Comparison of ENCODE assay signal across 13 mouse cellular contexts in the genomic region with DNA sequence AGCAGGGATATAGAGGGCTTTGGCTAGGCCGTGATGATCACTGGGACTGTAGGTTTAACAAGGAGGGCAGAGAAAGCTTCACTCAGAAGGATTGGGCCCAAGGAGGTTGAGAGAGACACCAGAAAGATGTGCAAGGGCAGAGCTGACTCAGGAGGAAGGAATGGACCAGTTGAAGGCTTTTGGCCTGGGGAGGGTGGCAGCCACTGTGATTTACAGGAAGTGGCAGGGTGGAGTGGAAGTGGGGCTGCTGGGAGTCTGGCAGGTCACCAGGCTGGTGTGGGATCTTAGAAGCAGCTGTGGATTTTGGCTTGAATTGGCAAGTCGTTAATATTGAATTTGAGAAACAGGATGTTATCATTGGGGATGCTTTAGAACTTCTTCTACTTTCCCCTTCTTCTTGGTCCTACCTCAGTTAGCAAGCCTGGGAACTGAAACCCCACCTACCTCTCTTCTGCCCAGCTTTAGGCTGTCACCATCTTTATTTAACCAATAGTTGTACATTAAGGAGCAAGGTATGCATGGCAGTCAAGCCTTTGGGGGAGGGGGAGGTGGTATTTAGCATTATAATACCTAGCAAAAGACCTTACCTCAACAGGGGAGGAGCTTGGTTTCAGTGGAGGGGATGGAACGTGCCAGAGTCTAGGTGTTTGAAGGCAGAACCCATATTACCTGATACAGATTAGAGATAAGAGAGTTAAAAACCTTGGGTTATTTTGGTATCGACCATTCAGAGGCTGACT. TPM values are rescaled to one million over a fixed set of nuclear protein-coding genes. Genes with fewer than 3 reads are reported as not detected.
DNase-seq lines count a peak whose midpoint lies in the region; ATAC-seq and TF ChIP-seq lines count a peak whose summit lies in the region.
"Had no signal": no experiment of that assay in that cellular context is flagged by ENCODE, and none has a peak within 500 bp of the region (broad histone marks: within the 10 kb centered on the region; RNA-seq: fewer than 3 reads in every experiment).

No protein-coding gene starts in this region.

- peaks cover 3% of the 10 kb centered on the region; the same call in 1 of the 2 replicates for H3K4me1 ChIP-seq in embryonic fibroblast, embryonic 13.5 days (ENCODE audit: control insufficient read depth, insufficient read depth, low read length)
- H3K4me1 ChIP-seq in forebrain, embryonic 14.5 days (ENCODE audit: control insufficient read depth, insufficient read depth, low read length), result no peaks in the 10 kb centered on the region
- H3K4me1 ChIP-seq in embryonic facial prominence, embryonic 10.5 days, result no peaks in the 10 kb centered on the region
- H3K4me1 ChIP-seq: embryonic facial prominence, embryonic 15.5 days; lung, embryonic 15.5 days had no signal

- H3K27ac ChIP-seq in embryonic fibroblast, embryonic 13.5 days (ENCODE audit: insufficient read depth, low read length), result peak overlapping the region; percentile 78
- H3K27ac ChIP-seq in forebrain, embryonic 14.5 days (ENCODE audit: low read depth, low read length), result no peak overlapping the region
- H3K27ac ChIP-seq in embryonic facial prominence, embryonic 10.5 days (replicated peaks), result no peak overlapping the region
- H3K27ac ChIP-seq: embryonic facial prominence, embryonic 15.5 days; lung, embryonic 15.5 days had no signal

- no peak overlapping the region for H3K4me2 ChIP-seq in forebrain, embryonic 14.5 days (ENCODE audit: low read length)
- H3K4me2 ChIP-seq: embryonic facial prominence, embryonic 15.5 days; lung, embryonic 15.5 days had no signal

- no peaks in the 10 kb centered on the region for H3K9me3 ChIP-seq in forebrain, embryonic 14.5 days (replicated peaks; ENCODE audit: control insufficient read depth, low read length)
- H3K9me3 ChIP-seq in embryonic facial prominence, embryonic 10.5 days, result no peaks in the 10 kb centered on the region
- H3K9me3 ChIP-seq: embryonic facial prominence, embryonic 15.5 days; lung, embryonic 15.5 days had no signal

- H3K9ac ChIP-seq in forebrain, embryonic 14.5 days (ENCODE audit: low read length), result no peak overlapping the region
- H3K9ac ChIP-seq: embryonic facial prominence, embryonic 15.5 days; lung, embryonic 15.5 days had no signal

- TF ChIP-seq CTCF in embryonic fibroblast, embryonic 13.5 days (IDR thresholded peaks at IDR 0.05; ENCODE audit: borderline replicate concordance, insufficient read depth, low read length), result no peak

- ATAC-seq in forebrain, embryonic 14.5 days, result no peak

- peak; percentile 51 for DNase-seq in gastrocnemius, adult 18-20 months (ENCODE audit: low spot score)
- no peak for DNase-seq in gastrocnemius, postnatal 4 days (ENCODE audit: low spot score in 2 of 2)
- DNase-seq in 416B (ENCODE audit: low read depth), result peak; percentile 14
- peak; percentile 37 to 41 for DNase-seq in heart, postnatal 36 days
- DNase-seq in forebrain, embryonic 14.5 days (ENCODE audit: low spot score), result no peak
- no peak for DNase-seq in retina, postnatal 1 day
- DNase-seq in embryonic facial prominence, embryonic 10.5 days (ENCODE audit: low spot score), result no peak
- DNase-seq: cerebellum, postnatal 10 days had no signal

- intact Hi-C loops in heart, postnatal 36 days (cut with DNase I), result no loop called here

- no peaks in the 10 kb centered on the region for H3K27me3 ChIP-seq in forebrain, embryonic 14.5 days (replicated peaks; ENCODE audit: control insufficient read depth, insufficient read depth, low read length)
- no peaks in the 10 kb centered on the region for H3K27me3 ChIP-seq in embryonic facial prominence, embryonic 10.5 days (replicated peaks; ENCODE audit: low read depth, poor library complexity, severe bottlenecking)
- H3K27me3 ChIP-seq: embryonic facial prominence, embryonic 15.5 days; lung, embryonic 15.5 days had no signal

- TF ChIP-seq POLR2A in embryonic fibroblast, embryonic 13.5 days (IDR thresholded peaks at IDR 0.05; ENCODE audit: low read depth, low read length), result no peak

- WGBS in forebrain, embryonic 14.5 days, result 90% methylated on average over 4 of the region's 4 CpGs
- WGBS in embryonic facial prominence, embryonic 10.5 days, result 83% methylated on average over 4 of the region's 4 CpGs

- no peak overlapping the region for H3K4me3 ChIP-seq in embryonic fibroblast, embryonic 13.5 days (ENCODE audit: insufficient read depth, low read length)
- no peak overlapping the region for H3K4me3 ChIP-seq in forebrain, embryonic 14.5 days (ENCODE audit: low read depth, low read length)
- no peak overlapping the region for H3K4me3 ChIP-seq in embryonic facial prominence, embryonic 10.5 days
- H3K4me3 ChIP-seq: embryonic facial prominence, embryonic 15.5 days; lung, embryonic 15.5 days had no signal

- peaks cover 11% of the 10 kb centered on the region; the same call in 1 of the 2 replicates for H3K36me3 ChIP-seq in forebrain, embryonic 14.5 days (ENCODE audit: control insufficient read depth, insufficient read depth, low read length)
- peaks cover 25% of the 10 kb centered on the region for H3K36me3 ChIP-seq in embryonic facial prominence, embryonic 10.5 days (replicated peaks)

RNA-seq across cellular contexts. Expression of a gene that starts 47.0 kb away (rescaled TPM):
- total RNA-seq in gastrocnemius, adult 18-20 months (2021), result 10 to 100 TPM; 25.8 to 26.2 TPM
- 10 to 100 TPM; 25.6 to 27.3 TPM for total RNA-seq in gastrocnemius, postnatal 4 days (2021)
- 23.4 and 27.3 TPM in 2 replicates for polyA plus RNA-seq in embryonic fibroblast, embryonic 13.5 days (2011; ENCODE audit: insufficient read length, low read depth, missing spikeins)
- 10 to 100 TPM; 48.0 to 48.6 TPM for total RNA-seq in heart, postnatal 36 days (2021)
- polyA plus RNA-seq in forebrain, embryonic 14.5 days (2014; fragmentation: Nextera tagmentation; extraction: Ambion mirVana), result 8.3 and 10.5 TPM in 2 replicates
- polyA plus RNA-seq in embryonic facial prominence, embryonic 10.5 days (2016; fragmentation: Nextera tagmentation; extraction: Ambion mirVana), result 3.5 and 4.0 TPM in 2 replicates

RNA-seq across cellular contexts. Expression of a gene that starts 55.0 kb away (rescaled TPM):
- not detected for total RNA-seq in gastrocnemius, adult 18-20 months (2021)
- under 1 TPM; 0.26 to 0.71 TPM for total RNA-seq in gastrocnemius, postnatal 4 days (2021)
- not detected in 2 replicates for polyA plus RNA-seq in embryonic fibroblast, embryonic 13.5 days (2011; ENCODE audit: insufficient read length, low read depth, missing spikeins)
- total RNA-seq in heart, postnatal 36 days (2021), result not detected
- 0.24 TPM in 1 of 2 replicates, not detected in the other for polyA plus RNA-seq in forebrain, embryonic 14.5 days (2014; fragmentation: Nextera tagmentation; extraction: Ambion mirVana)
- polyA plus RNA-seq in embryonic facial prominence, embryonic 10.5 days (2016; fragmentation: Nextera tagmentation; extraction: Ambion mirVana), result not detected in 2 replicates
- total RNA-seq: left cerebral cortex, postnatal 25 days; monocyte, adult 5-6 weeks had no signal

Comparison
In these comparisons a context has a peak if more than half of its experiments do, and no peak if none do; other contexts are left out.
1. DNase-seq: peak in gastrocnemius, adult 18-20 months (single experiment), 416B (single experiment) and heart, postnatal 36 days (2 of 2); none in gastrocnemius, postnatal 4 days (0 of 2), forebrain, embryonic 14.5 days (single experiment), retina, postnatal 1 day (single experiment) and embryonic facial prominence, embryonic 10.5 days (single experiment).